Mouse (Mus musculus): Measurements from ENCODE around the gene Slc5a5.

DNA sequence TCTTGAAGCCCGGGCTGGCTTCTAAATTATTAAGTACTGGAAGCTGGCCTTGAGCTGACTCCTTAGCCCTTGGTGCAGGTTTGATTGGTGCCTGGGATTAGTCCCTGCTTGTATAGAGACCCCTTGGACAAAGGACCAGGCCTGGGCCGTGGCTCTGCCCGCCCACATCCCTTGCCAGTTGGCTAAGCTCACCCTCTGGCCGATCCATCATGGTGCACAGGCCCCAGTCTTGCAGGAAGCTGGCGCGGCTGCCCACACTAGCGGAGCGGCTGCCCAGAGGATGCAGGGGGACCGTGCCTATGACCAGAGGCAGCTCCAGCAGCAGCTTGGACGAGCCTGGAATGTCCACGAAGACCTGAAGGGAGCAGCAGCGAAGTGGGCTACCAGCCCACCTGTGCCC lies 55.9 kb downstream of the Slc5a5 start:
- no peak for TF ChIP-seq MAX (IDR thresholded peaks at IDR 0.05; ENCODE audit: low read length)
- TF ChIP-seq POLR2A (IDR thresholded peaks at IDR 0.05; ENCODE audit: low read depth, low read length) = no peak
- no peak for TF ChIP-seq CTCF (conservative IDR thresholded peaks at IDR 0.05 in 1 of 2, IDR thresholded peaks at IDR 0.05 in 1 of 2; ENCODE audit: low read depth in 2 of 2, low read length in 2 of 2)
- no peak for TF ChIP-seq USF1 (IDR thresholded peaks at IDR 0.05; ENCODE audit: low read depth, low read length)
- TF ChIP-seq USF2 (conservative IDR thresholded peaks at IDR 0.05; ENCODE audit: low read depth, low read length) = no peak
- TF ChIP-seq ZNF384 (IDR thresholded peaks at IDR 0.05; ENCODE audit: low read depth, low read length) = no peak
